Mouse (Mus musculus) embryonic fibroblast, embryonic 13.5 days (primary cell): ENCODE results near the gene Dnah14.

Experiments
- CTCF ChIP-seq: IDR thresholded peaks from 2 replicates; pipeline ENCODE4 v1.5.1; 2011; ENCODE audit warnings: mild to moderate bottlenecking, control low read depth, low read length, moderate library complexity, borderline replicate concordance; ENCODE audit not compliant: insufficient read depth
- POLR2A ChIP-seq: IDR thresholded peaks from 2 replicates; pipeline ENCODE4 v1.6.1; 2011; ENCODE audit warnings: low read depth, mild to moderate bottlenecking, control low read depth, low read length, moderate library complexity

GRCm38 (mm10) chr1:181647467-181647866 lies 71.1 kb downstream of the Dnah14 start:
- TF ChIP-seq CTCF (no peak), POLR2A (no peak)
